Mouse (Mus musculus): Measurements from ENCODE around the gene Nqo1. TPM values are rescaled to one million over a fixed set of nuclear protein-coding genes. Genes with fewer than 3 reads are reported as not detected.

Gene Nqo1
- polyA plus RNA-seq, 1 experiment: 0.13 TPM

DNA sequence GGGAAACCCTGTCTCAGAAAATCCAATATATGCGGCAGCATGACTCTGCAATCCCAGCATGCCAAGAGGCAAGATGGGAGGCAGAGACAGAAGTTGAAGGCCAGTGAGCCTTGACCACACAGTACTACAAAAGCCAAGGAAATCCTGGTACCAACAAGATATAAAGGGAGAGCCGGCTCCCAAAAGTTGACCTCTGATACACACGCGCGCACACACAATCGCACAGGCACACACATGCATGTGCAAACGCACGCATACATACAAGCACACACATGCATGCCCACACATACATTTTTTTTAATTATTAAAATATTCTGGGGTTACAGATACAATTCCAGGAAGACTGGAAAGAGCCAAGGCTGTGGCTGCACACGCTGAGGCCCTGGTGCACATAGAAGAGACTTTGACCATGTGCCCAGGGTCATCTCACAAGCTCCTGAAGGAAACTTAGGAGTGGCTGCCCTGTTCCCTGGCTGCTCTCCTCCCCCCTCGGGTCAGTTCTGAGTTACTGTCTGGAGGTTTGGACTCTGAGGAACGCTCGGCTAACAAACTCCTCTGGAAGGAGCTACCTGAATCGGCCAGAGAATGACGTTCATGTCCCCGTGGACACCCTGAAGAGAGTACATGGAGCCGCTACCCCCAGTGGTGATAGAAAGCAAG, 12.4 kb downstream of the Nqo1 start:
- Histone ChIP-seq H3K4me1 (ENCODE audit: control insufficient read depth) (peaks cover 12% of the 10 kb centered on the region), H3K4me3 (replicated peaks) (no peak overlapping the region), H3K9me3 (ENCODE audit: control insufficient read depth, low read length) (no peaks in the 10 kb centered on the region), H3K27me3 (ENCODE audit: control insufficient read depth) (no peaks in the 10 kb centered on the region), H3K36me3 (ENCODE audit: control insufficient read depth) (peaks cover 3% of the 10 kb centered on the region)
- no peak for TF ChIP-seq GATA1 (IDR thresholded peaks at IDR 0.05; ENCODE audit: low read length)
- TF ChIP-seq TAL1 (IDR thresholded peaks at IDR 0.05; ENCODE audit: low read length): no peak

DNA sequence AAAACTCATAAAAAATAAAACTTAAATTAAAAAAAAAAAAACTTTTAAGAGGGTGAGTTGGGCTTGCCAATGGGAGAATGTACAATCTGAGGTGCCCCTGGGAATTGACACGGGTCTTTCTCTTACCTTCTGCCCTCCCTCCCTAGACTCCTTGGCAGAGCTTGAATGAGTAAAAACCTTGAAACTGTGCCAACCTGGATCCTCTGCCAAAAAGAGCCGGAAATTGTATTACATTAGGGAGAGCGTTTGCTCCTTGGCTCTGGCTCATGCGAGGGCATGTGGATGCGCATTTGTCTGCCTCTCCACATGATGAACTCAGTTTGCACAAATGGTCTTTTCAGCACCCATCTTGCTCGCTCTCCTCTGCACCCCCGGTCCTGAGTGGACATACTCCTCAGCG, 13.4 kb downstream of the Nqo1 start:
- Histone ChIP-seq H3K27me3 (ENCODE audit: control insufficient read depth) (no peaks in the 10 kb centered on the region), H3K4me1 (ENCODE audit: control insufficient read depth) (peaks cover 12% of the 10 kb centered on the region), H3K36me3 (ENCODE audit: control insufficient read depth) (peaks cover 3% of the 10 kb centered on the region), H3K9me3 (ENCODE audit: control insufficient read depth, low read length) (no peaks in the 10 kb centered on the region), H3K4me3 (replicated peaks) (no peak overlapping the region)
- TF ChIP-seq TAL1 (IDR thresholded peaks at IDR 0.05; ENCODE audit: low read length): no peak
- TF ChIP-seq GATA1 (IDR thresholded peaks at IDR 0.05; ENCODE audit: low read length): no peak

GRCm38 (mm10) chr8:107387861-107388260, 15.1 kb downstream of the Nqo1 start:
- no peak overlapping the region for H3K4me3 ChIP-seq (replicated peaks)
- H3K36me3 ChIP-seq (ENCODE audit: control insufficient read depth): peaks cover 3% of the 10 kb centered on the region
- peaks cover 12% of the 10 kb centered on the region for H3K4me1 ChIP-seq (ENCODE audit: control insufficient read depth)
- TF ChIP-seq GATA1 (IDR thresholded peaks at IDR 0.05; ENCODE audit: low read length) (no peak), TAL1 (IDR thresholded peaks at IDR 0.05; ENCODE audit: low read length) (no peak)
- H3K9me3 ChIP-seq (ENCODE audit: control insufficient read depth, low read length): no peaks in the 10 kb centered on the region
- H3K27me3 ChIP-seq (ENCODE audit: control insufficient read depth): no peaks in the 10 kb centered on the region

DNA sequence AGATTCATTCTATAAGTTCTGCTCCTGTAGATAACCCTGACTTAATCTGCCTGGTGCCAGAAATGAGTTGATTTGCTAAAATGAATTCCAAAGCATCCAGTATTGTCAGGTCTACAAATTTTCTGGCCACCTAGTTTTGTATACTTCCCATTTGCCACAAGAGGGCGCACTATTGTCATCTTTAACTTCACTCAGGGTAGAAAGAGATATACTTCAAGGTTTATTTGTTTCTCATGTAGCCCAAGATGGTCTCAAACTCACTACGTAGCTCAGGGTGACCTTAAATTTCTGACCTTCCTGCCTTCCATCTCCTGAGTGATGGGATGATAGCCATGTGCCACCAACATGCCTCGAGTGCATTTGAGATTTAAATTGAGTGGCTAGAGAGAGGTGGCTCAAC, 16.4 kb downstream of the Nqo1 start:
- peaks cover 12% of the 10 kb centered on the region for H3K4me1 ChIP-seq (ENCODE audit: control insufficient read depth)
- TF ChIP-seq TAL1 (IDR thresholded peaks at IDR 0.05; ENCODE audit: low read length): no peak
- no peak for TF ChIP-seq GATA1 (IDR thresholded peaks at IDR 0.05; ENCODE audit: low read length)
- H3K36me3 ChIP-seq (ENCODE audit: control insufficient read depth): peaks cover 3% of the 10 kb centered on the region
- H3K9me3 ChIP-seq (ENCODE audit: control insufficient read depth, low read length): no peaks in the 10 kb centered on the region
- H3K27me3 ChIP-seq (ENCODE audit: control insufficient read depth): no peaks in the 10 kb centered on the region
- H3K4me3 ChIP-seq (replicated peaks): no peak overlapping the region

GRCm38 (mm10) chr8:107386171-107386570, 16.8 kb downstream of the Nqo1 start:
- no peak for TF ChIP-seq TAL1 (IDR thresholded peaks at IDR 0.05; ENCODE audit: low read length)
- no peak for TF ChIP-seq GATA1 (IDR thresholded peaks at IDR 0.05; ENCODE audit: low read length)
- no peak overlapping the region for H3K4me3 ChIP-seq (replicated peaks)

DNA sequence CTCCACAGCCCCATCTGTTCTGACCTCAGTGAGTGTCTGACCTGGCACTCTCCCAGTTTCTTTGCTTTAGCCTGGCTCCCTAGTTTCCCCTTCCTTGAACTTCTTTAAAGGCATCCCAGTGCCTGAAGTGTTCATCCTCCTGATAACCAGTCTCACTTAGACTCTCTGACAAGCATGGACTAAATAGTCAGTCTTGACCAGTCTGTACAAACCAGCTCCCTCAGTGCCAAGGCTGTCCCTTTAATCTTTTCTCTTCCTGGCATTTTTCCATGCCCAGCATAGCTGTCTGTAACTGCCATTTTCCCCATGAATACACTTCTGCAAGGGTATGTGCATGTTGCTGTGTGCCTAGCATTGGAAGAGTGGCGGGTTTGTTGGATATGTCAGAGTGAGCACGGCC, 17.9 kb downstream of the Nqo1 start:
- no peaks in the 10 kb centered on the region for H3K27me3 ChIP-seq (ENCODE audit: control insufficient read depth)
- H3K9me3 ChIP-seq (ENCODE audit: control insufficient read depth, low read length): no peaks in the 10 kb centered on the region
- peaks cover 9% of the 10 kb centered on the region for H3K4me1 ChIP-seq (ENCODE audit: control insufficient read depth)
- H3K36me3 ChIP-seq (ENCODE audit: control insufficient read depth): peaks cover 3% of the 10 kb centered on the region
- H3K4me3 ChIP-seq (replicated peaks): no peak overlapping the region
- TF ChIP-seq GATA1 (IDR thresholded peaks at IDR 0.05; ENCODE audit: low read length) (no peak), TAL1 (IDR thresholded peaks at IDR 0.05; ENCODE audit: low read length) (no peak)

More at GRCm38 (mm10) chr8:107386171-107386570, 16.8 kb downstream of the Nqo1 start:
- Histone ChIP-seq H3K9me3 (ENCODE audit: control insufficient read depth, low read length) (no peaks in the 10 kb centered on the region), H3K4me1 (ENCODE audit: control insufficient read depth) (peaks cover 12% of the 10 kb centered on the region), H3K36me3 (ENCODE audit: control insufficient read depth) (peaks cover 3% of the 10 kb centered on the region), H3K27me3 (ENCODE audit: control insufficient read depth) (no peaks in the 10 kb centered on the region)

- peaks cover 9% of the 10 kb centered on the region for H3K4me1 ChIP-seq (ENCODE audit: control insufficient read depth)
- no peaks in the 10 kb centered on the region for H3K27me3 ChIP-seq (ENCODE audit: control insufficient read depth)
- no peaks in the 10 kb centered on the region for H3K9me3 ChIP-seq (ENCODE audit: control insufficient read depth, low read length)
- TF ChIP-seq TAL1 (IDR thresholded peaks at IDR 0.05; ENCODE audit: low read length) (no peak), GATA1 (IDR thresholded peaks at IDR 0.05; ENCODE audit: low read length) (no peak)
- peaks cover under 1% of the 10 kb centered on the region for H3K36me3 ChIP-seq (ENCODE audit: control insufficient read depth)
- H3K4me3 ChIP-seq (replicated peaks): no peak overlapping the region
Measured at GRCm38 (mm10) chr8:107384651-107385050, 18.4 kb downstream of the Nqo1 start.

GRCm38 (mm10) chr8:107382898-107383297, 20.1 kb downstream of the Nqo1 start:
- no peak for TF ChIP-seq TAL1 (IDR thresholded peaks at IDR 0.05; ENCODE audit: low read length)
- no peak for TF ChIP-seq GATA1 (IDR thresholded peaks at IDR 0.05; ENCODE audit: low read length)
- peaks cover 4% of the 10 kb centered on the region for H3K36me3 ChIP-seq (ENCODE audit: control insufficient read depth)
- H3K4me3 ChIP-seq (replicated peaks): no peak overlapping the region
- no peaks in the 10 kb centered on the region for H3K27me3 ChIP-seq (ENCODE audit: control insufficient read depth)
- H3K4me1 ChIP-seq (ENCODE audit: control insufficient read depth): peaks cover 9% of the 10 kb centered on the region
- no peaks in the 10 kb centered on the region for H3K9me3 ChIP-seq (ENCODE audit: control insufficient read depth, low read length)

DNA sequence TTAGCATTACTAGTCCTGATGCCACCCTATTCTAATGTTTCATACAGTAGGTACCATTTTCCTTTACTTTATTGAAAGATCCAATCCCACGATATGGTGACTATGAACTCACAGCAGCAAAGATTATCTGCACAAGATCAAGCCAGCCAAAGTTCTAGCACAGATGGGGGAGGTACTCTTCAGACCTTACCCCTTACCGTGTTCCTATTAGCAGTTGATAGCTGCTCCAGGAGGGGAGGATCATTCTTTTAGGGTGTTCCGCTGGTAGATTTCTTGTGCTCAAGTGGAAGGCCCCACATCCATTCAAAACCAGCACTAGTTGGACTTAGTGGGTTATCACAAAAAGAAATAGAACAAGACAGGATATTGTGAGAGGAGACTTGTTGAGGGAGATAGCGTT, 21.3 kb downstream of the Nqo1 start:
- no peaks in the 10 kb centered on the region for H3K9me3 ChIP-seq (ENCODE audit: control insufficient read depth, low read length)
- no peaks in the 10 kb centered on the region for H3K27me3 ChIP-seq (ENCODE audit: control insufficient read depth)
- H3K36me3 ChIP-seq (ENCODE audit: control insufficient read depth): peaks cover 4% of the 10 kb centered on the region
- H3K4me3 ChIP-seq (replicated peaks): no peak overlapping the region
- peaks cover 5% of the 10 kb centered on the region for H3K4me1 ChIP-seq (ENCODE audit: control insufficient read depth)
- no peak for TF ChIP-seq GATA1 (IDR thresholded peaks at IDR 0.05; ENCODE audit: low read length)
- no peak for TF ChIP-seq TAL1 (IDR thresholded peaks at IDR 0.05; ENCODE audit: low read length)

- H3K4me3 ChIP-seq (replicated peaks): no peak overlapping the region
- no peaks in the 10 kb centered on the region; the same call in 1 of the 2 replicates for H3K4me1 ChIP-seq (ENCODE audit: control insufficient read depth)
- H3K36me3 ChIP-seq (ENCODE audit: control insufficient read depth): peaks cover 4% of the 10 kb centered on the region
- no peaks in the 10 kb centered on the region for H3K27me3 ChIP-seq (ENCODE audit: control insufficient read depth)
- no peaks in the 10 kb centered on the region for H3K9me3 ChIP-seq (ENCODE audit: control insufficient read depth, low read length)
- no peak for TF ChIP-seq TAL1 (IDR thresholded peaks at IDR 0.05; ENCODE audit: low read length)
- TF ChIP-seq GATA1 (IDR thresholded peaks at IDR 0.05; ENCODE audit: low read length): no peak
Measured at GRCm38 (mm10) chr8:107380734-107381133, 22.3 kb downstream of the Nqo1 start.

Data from erythroblast, embryonic 14.5 days (primary cell).